Mouse (Mus musculus): ENCODE results near the gene Angptl7. TPM values are rescaled to one million over a fixed set of nuclear protein-coding genes. Genes with fewer than 3 reads are reported as not detected.

Gene Angptl7
- polyA plus RNA-seq (2017; shearing (Covaris generic)), result 0.26 TPM

GRCm38 (mm10) chr4:148500410-148500867, at the start of gene Angptl7:
Gene Angptl7 (minus strand): TSS chr4:148500460.

GRCm38 (mm10) chr4:148448179-148448852, 51.9 kb downstream of the Angptl7 start, which contains the start of gene Mtor:
Gene Mtor (plus strand): TSS chr4:148448611.

Other genes starting within 250 kb of the Angptl7 start
- gene Disp3, start 212.5 kb downstream of the Angptl7 start, polyA plus RNA-seq (2017; shearing (Covaris generic)), result not detected
- gene Ubiad1, start 55.7 kb downstream of the Angptl7 start, polyA plus RNA-seq (2017; shearing (Covaris generic)), result 17.5 TPM
- gene Mtor, start 51.8 kb downstream of the Angptl7 start, polyA plus RNA-seq (2017; shearing (Covaris generic)), result 19.2 TPM
- gene Exosc10, start 58.0 kb upstream of the Angptl7 start, polyA plus RNA-seq (2017; shearing (Covaris generic)), result 120 TPM
- 106 TPM for gene Srm, start 91.0 kb upstream of the Angptl7 start, polyA plus RNA-seq (2017; shearing (Covaris generic))
- 0.41 TPM for gene Masp2, start 102.1 kb upstream of the Angptl7 start, polyA plus RNA-seq (2017; shearing (Covaris generic))
- gene Tardbp, start 126.6 kb upstream of the Angptl7 start, polyA plus RNA-seq (2017; shearing (Covaris generic)), result 198 TPM
- not detected for gene Gm572, start 142.9 kb upstream of the Angptl7 start, polyA plus RNA-seq (2017; shearing (Covaris generic))

All from CD4-positive, CD25-positive, alpha-beta regulatory T cell (primary cell).